Mouse (Mus musculus): Measurements from ENCODE around the gene Agpat3.

- no peak for TF ChIP-seq CTCF (IDR thresholded peaks at IDR 0.05; ENCODE audit: insufficient read depth, low read length)
- TF ChIP-seq POLR2A (IDR thresholded peaks at IDR 0.05; ENCODE audit: borderline replicate concordance, extremely low read depth, low read depth, low read length): no peak
Measured at GRCm38 (mm10) chr10:78308617-78309016, 43.7 kb downstream of the Agpat3 start.
